Mouse (Mus musculus): ENCODE measurements at regions not wholly inside any gene's neighbourhood (a gene's known extent, or its start where the extent isn't known, plus 50 kb on each side); places are given as distances from the start of the nearest gene placed in this dataset.

DNA sequence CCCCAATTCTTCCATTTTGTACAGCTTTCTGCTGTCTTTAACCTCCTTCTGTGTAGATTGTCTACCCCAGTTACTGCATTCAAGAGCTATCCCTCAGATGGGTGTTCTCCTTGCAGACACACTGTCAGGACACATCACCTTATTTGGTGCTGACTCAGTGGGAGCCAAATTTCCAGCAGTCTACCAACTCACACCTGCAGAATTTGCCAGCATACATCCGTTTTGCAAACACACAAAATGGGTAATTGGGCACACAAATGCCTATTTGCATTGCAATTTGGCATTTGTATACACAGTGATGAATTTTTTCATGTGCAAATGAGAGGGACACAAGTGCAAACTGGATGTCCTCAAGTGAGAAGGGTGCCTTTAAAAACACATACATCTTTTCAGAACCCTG, 649.5 kb downstream of the Bcl11a start:
- Histone ChIP-seq H3K9ac (no peak overlapping the region), H3K9me3 (replicated peaks) (no peaks in the 10 kb centered on the region), H3K4me1 (no peaks in the 10 kb centered on the region), H3K36me3 (no peaks in the 10 kb centered on the region), H3K27ac (no peak overlapping the region), H3K4me2 (no peak overlapping the region), H3K27me3 (no peaks in the 10 kb centered on the region), H3K4me3 (replicated peaks) (no peak overlapping the region)
- no peak for ATAC-seq (replicated peaks; ENCODE audit: low FRiP score)
- 35% methylated on average over 1 of the region's 1 CpGs for WGBS

DNA sequence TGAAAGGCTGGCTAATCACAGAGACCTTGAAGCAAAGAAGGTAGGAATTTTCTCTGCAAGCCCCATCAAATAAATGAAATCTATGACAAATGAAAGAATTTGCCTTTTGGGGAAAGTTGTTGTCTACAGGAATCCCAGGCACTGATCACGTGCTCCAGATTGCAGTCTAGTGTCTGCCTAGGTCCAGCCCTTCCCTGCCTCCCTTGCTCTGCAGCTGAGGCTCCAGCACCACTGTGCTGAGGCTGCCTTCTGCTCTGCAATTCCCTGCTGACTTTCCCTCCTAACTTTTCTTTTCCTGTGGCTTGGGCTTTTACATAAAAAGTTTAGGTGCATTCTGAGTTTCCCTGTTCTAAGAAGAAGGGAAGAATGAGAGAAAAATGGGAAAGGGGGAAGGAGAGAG, 653.6 kb downstream of the Bcl11a start:
- H3K4me3 ChIP-seq (replicated peaks) = no peak overlapping the region
- WGBS = 4% methylated on average over 1 of the region's 1 CpGs

DNA sequence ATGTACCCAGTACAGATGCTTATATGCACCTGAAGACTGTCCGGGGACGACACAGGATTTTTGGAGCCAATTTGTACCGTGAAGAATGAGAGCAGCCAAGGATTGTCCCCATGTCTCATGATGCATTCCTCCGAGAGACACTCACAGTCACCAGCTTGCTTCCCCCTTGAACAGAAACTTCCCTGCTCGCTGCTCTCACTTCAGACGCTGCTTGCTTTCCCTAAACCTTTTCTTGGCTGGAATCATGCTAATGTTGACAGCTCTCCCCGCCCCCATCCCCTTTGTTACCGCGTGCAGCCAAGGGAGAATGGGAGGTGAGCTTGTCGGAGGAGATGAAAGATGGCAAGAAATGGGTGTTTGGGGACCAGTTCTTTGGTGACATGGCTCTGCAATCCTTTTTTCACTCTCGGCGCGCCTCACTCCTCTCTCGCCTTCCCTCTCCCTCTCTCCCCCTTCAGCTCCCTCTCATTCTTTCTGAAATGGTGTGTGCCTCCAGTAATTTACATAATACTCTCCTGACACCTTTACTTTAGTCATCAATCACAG, 661.9 kb downstream of the Bcl11a start:
- 6% methylated on average over 14 of the region's 14 CpGs for WGBS
- Histone ChIP-seq H3K9ac (0 out of 2 replicates have a peak overlapping the region, but pooled peaks have one; percentile 23), H3K9me3 (replicated peaks) (no peaks in the 10 kb centered on the region), H3K27ac (no peak overlapping the region), H3K27me3 (0 out of 2 replicates have a peak, but pooled peaks cover 5% of the 10 kb centered on the region), H3K4me2 (peak overlapping the region; percentile 59), H3K4me3 (replicated peaks) (peak overlapping the region; percentile 24), H3K36me3 (no peaks in the 10 kb centered on the region), H3K4me1 (peaks cover 8% of the 10 kb centered on the region)
- no peak for ATAC-seq (replicated peaks; ENCODE audit: low FRiP score)

More for the DNA sequence above, 653.6 kb downstream of the Bcl11a start:
- Histone ChIP-seq H3K27ac (no peak overlapping the region), H3K4me2 (no peak overlapping the region), H3K27me3 (no peaks in the 10 kb centered on the region), H3K36me3 (no peaks in the 10 kb centered on the region), H3K9me3 (replicated peaks) (no peaks in the 10 kb centered on the region), H3K9ac (no peak overlapping the region), H3K4me1 (no peaks in the 10 kb centered on the region)
- no peak for ATAC-seq (replicated peaks; ENCODE audit: low FRiP score)

DNA sequence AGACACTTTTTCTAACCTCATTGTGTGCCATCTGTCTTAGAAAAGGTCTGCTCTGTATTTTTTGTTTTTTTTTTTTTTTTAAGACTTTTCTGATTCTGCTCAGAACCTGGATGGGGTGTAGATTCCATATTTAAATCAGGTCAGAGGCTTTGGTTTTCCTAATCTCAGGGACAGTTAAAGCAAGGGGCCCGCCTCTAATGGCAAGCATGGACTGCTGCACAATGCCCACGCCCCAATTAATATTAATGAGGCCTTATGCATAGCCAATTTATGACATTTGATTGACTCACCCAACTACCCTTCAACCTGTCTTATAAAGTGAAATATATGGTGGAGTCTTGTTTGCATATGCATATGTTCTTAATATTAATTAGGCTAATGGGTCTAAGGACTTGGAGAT, 662.6 kb downstream of the Bcl11a start:
- Histone ChIP-seq H3K36me3 (no peaks in the 10 kb centered on the region), H3K9ac (no peak overlapping the region), H3K4me1 (peaks cover 8% of the 10 kb centered on the region), H3K4me3 (replicated peaks) (no peak overlapping the region), H3K27me3 (0 out of 2 replicates have a peak, but pooled peaks cover 5% of the 10 kb centered on the region), H3K9me3 (replicated peaks) (no peaks in the 10 kb centered on the region), H3K4me2 (no peak overlapping the region), H3K27ac (no peak overlapping the region)
- WGBS = 66% methylated on average over 2 of the region's 2 CpGs
- ATAC-seq (replicated peaks; ENCODE audit: low FRiP score) = no peak

DNA sequence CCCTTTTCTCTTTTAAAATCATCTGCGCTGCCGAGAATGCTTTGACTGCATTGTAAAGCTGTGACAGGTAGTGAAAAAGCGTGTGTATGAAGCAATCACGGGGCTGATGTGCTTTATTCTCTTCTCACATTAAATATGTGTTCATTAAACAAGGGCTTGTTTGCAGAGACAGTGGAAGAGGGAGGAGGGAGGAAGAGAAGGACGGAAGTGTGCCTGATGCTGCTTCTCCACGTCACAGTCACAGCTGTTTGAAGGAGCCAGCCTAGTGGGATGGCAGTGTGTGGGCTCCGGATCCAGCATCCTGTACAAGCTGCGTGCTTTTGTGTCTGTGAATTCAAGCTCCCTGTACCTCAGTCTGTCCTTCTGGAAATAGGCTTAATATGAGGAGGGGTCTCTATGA, 664.7 kb downstream of the Bcl11a start:
- H3K4me3 ChIP-seq (replicated peaks) = no peak overlapping the region
- 72% methylated on average over 8 of the region's 8 CpGs for WGBS
- ATAC-seq (replicated peaks; ENCODE audit: low FRiP score) = no peak

DNA sequence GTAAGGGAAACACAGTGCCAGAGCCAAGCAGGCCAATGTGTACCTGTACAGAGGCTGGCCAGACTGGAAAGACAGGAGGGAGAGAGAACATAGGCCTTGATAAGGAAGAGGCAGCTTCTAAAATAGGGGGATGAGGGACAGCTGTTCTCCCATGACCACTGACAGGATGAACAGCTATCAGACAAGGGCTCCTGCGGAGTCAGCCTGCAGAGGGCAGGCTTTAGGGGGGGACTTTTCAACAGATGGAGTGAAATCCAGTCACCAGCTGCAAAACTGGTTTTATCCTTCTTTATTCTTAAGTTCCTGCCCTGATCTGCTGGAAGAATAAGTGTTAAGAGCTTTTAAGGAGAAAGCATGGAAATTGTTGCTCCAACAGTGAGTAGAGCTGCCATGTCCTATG, 665.6 kb downstream of the Bcl11a start:
- H3K4me3 ChIP-seq (replicated peaks) = no peak overlapping the region
- H3K27me3 ChIP-seq = no peaks in the 10 kb centered on the region
- 63% methylated on average over 1 of the region's 1 CpGs for WGBS
- H3K27ac ChIP-seq = no peak overlapping the region
- peaks cover 10% of the 10 kb centered on the region for H3K4me1 ChIP-seq
- no peaks in the 10 kb centered on the region for H3K9me3 ChIP-seq (replicated peaks)
- no peak overlapping the region for H3K9ac ChIP-seq
- ATAC-seq (replicated peaks; ENCODE audit: low FRiP score) = no peak
- H3K4me2 ChIP-seq = no peak overlapping the region
- no peaks in the 10 kb centered on the region for H3K36me3 ChIP-seq

More for the DNA sequence above, 664.7 kb downstream of the Bcl11a start:
- Histone ChIP-seq H3K27me3 (0 out of 2 replicates have a peak, but pooled peaks cover 5% of the 10 kb centered on the region), H3K9ac (no peak overlapping the region), H3K36me3 (no peaks in the 10 kb centered on the region), H3K27ac (no peak overlapping the region), H3K9me3 (replicated peaks) (no peaks in the 10 kb centered on the region), H3K4me2 (no peak overlapping the region), H3K4me1 (peaks cover 10% of the 10 kb centered on the region)

DNA sequence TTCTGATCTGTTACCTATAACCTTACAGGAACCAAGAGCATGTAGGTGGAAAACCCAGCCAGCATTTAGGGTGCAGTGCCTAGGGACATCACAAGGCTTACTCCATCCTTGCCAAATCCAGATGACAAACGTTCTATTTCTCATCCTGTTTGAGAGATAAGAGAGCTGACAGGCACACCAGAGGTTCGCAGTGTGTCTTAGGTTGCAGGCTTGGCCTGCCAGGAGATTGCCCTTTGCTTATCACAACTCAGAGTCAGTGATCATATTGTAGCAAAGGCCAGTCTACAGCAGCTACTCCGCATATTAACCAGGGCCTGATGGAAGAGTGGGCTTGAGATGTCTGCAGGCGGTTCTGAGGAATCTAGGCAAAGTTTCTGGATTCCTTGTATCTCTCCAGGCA, 668.0 kb downstream of the Bcl11a start:
- Histone ChIP-seq H3K4me1 (0 out of 2 replicates have a peak, but pooled peaks cover 2% of the 10 kb centered on the region), H3K4me2 (no peak overlapping the region), H3K4me3 (replicated peaks) (no peak overlapping the region), H3K27ac (no peak overlapping the region), H3K9ac (no peak overlapping the region), H3K36me3 (no peaks in the 10 kb centered on the region), H3K9me3 (replicated peaks) (no peaks in the 10 kb centered on the region), H3K27me3 (no peaks in the 10 kb centered on the region)
- ATAC-seq (replicated peaks; ENCODE audit: low FRiP score) = no peak
- WGBS = 78% methylated on average over 4 of the region's 4 CpGs

DNA sequence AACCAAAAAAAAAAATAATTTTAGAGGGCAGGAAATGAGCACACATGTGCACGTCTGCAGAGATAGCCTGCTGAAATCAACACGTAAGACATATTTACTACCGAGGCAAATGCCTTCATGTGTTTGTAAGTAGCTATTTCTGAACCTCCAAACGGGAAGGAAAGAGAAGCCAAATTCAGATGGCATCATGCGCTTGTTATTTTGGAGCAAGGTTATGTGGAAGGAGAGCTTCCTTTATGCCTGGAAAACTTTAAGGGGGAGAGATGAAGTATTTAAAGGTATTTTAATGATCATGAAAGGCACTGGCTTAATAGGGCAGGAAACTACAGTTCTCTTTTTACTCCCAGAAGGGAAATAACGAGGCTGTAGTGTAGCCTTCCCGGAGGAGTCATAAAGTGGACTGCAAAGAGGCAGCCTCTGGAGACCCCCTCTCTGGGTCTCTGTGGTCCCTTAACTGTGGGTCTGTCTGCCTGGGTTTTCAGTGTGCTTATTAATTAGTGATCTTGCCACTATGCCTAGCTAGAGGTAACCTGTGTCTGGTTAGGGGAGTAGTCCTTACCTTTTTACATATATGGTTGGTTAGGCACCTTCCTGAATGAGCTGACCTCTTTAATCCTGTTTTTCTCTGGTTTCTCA, 672.4 kb downstream of the Bcl11a start:
- no peaks in the 10 kb centered on the region for H3K9me3 ChIP-seq (replicated peaks)
- no peak overlapping the region for H3K9ac ChIP-seq
- no peak for ATAC-seq (replicated peaks; ENCODE audit: low FRiP score)
- 0 out of 2 replicates have a peak, but pooled peaks cover 2% of the 10 kb centered on the region for H3K4me1 ChIP-seq
- no peak overlapping the region for H3K4me2 ChIP-seq
- no peak overlapping the region for H3K27ac ChIP-seq
- no peak overlapping the region for H3K4me3 ChIP-seq (replicated peaks)
- no peaks in the 10 kb centered on the region for H3K27me3 ChIP-seq
- 43% methylated on average over 7 of the region's 7 CpGs for WGBS
- no peaks in the 10 kb centered on the region for H3K36me3 ChIP-seq

DNA sequence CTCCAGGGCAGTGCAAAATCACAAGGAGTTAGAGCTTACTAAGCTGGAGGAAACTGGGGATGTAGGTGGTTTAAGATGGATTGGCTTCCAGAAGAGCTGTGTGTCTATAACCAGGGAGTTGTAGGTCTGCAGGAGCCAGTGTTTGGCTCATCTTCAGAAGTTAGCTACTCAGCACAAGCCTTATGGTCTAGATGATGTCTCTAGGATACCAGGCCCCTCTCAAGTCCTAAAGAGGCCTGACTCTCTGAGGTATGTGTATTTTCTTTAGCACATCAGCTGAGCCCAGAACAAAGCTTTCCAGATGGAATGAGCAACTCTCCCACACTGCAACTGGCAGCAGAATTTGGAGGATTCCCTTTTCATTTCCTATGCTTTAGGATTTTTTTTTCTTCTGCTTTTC, 680.3 kb downstream of the Bcl11a start:
- no peak for ATAC-seq (replicated peaks; ENCODE audit: low FRiP score)
- Histone ChIP-seq H3K4me2 (no peak overlapping the region), H3K27me3 (no peaks in the 10 kb centered on the region), H3K4me3 (replicated peaks) (no peak overlapping the region), H3K9me3 (replicated peaks) (no peaks in the 10 kb centered on the region), H3K36me3 (no peaks in the 10 kb centered on the region), H3K27ac (no peak overlapping the region), H3K4me1 (no peaks in the 10 kb centered on the region), H3K9ac (no peak overlapping the region)

DNA sequence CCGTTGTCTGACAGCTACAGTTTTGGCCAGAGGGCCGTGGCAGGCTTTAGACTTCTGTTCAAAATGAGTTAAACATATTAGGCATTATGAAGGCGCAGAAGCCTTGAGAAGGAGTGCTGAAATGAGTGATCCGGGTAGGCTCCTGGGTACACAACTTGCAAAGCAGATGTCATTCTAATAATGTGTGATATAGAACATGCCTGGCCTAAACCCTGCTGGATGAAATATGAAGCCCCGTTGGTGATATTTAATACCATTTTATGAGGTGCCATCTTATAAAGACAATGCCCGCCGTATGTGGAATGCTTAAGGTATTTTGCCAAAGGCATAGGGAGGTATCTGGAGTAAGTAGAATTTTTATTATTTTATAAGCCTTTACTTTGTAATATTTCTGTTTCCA, 705.6 kb downstream of the Bcl11a start:
- peaks cover 3% of the 10 kb centered on the region; the same call in 1 of the 2 replicates for H3K9me3 ChIP-seq (replicated peaks)
- 82% methylated on average over 7 of the region's 7 CpGs for WGBS
- no peak overlapping the region for H3K4me2 ChIP-seq

DNA sequence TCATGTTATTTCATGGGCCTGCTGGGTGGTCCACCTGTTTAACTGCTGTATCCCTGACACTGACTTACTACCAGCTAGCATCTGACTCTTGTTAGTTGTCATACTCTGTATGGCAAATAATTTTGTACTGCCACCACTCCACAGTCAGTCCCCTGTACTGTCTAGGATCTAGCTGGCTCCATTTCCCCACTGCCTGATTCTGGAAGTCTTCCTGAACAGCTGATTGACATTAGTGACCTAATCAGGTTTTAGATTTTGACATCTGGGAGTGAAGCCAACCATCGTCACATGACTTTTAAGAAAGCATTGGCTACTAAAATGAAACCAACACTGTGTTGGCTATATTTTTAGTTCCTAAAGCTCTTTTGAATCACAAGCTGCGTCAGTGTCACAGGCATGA, 711.3 kb downstream of the Bcl11a start:
- no peak for ATAC-seq (replicated peaks; ENCODE audit: low FRiP score)
- H3K4me3 ChIP-seq (replicated peaks) = no peak overlapping the region
- H3K36me3 ChIP-seq = no peaks in the 10 kb centered on the region
- H3K27ac ChIP-seq = no peak overlapping the region
- WGBS = 74% methylated on average over 2 of the region's 2 CpGs
- no peaks in the 10 kb centered on the region for H3K4me1 ChIP-seq
- H3K4me2 ChIP-seq = no peak overlapping the region
- H3K9me3 ChIP-seq (replicated peaks) = peaks cover 3% of the 10 kb centered on the region; the same call in 1 of the 2 replicates
- no peaks in the 10 kb centered on the region for H3K27me3 ChIP-seq
- H3K9ac ChIP-seq = no peak overlapping the region

More for the DNA sequence above, 705.6 kb downstream of the Bcl11a start:
- Histone ChIP-seq H3K4me1 (no peaks in the 10 kb centered on the region), H3K27me3 (no peaks in the 10 kb centered on the region), H3K9ac (no peak overlapping the region), H3K27ac (no peak overlapping the region), H3K36me3 (no peaks in the 10 kb centered on the region), H3K4me3 (replicated peaks) (no peak overlapping the region)
- ATAC-seq (replicated peaks; ENCODE audit: low FRiP score) = no peak

DNA sequence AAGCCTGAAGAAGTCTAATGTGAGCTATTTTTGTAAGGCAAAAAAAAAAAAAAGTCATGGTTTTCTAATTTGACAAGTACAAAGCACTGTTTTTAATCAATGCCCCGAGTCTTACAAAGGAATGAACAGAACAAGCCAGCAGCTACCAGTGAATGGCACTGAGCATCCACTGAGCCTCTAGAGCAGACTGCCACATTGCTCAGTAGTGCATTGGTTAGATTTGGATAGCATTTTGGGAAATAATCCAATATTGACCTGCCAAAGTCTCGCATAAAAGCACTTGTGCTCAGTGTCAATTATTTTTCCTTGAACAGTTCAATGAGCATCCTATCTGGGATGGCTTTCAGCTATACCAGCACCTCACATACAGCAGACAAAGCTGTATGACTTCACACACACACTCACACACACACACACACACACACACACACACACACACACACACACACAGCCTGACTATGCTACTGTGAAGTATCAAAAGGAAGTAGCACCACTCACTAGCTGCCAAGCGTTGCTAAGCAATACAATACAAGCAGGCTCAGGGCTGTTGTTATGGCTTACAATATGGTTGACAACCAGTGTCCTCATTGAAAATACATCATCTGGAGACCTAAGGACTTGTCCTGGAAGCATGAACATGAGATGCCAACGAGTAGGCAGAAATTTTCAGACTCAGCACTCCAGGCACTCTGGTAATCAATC, 717.8 kb downstream of the Bcl11a start:
- no peak for ATAC-seq (replicated peaks; ENCODE audit: low FRiP score)
- no peaks in the 10 kb centered on the region for H3K27me3 ChIP-seq
- no peaks in the 10 kb centered on the region for H3K36me3 ChIP-seq
- no peaks in the 10 kb centered on the region for H3K4me1 ChIP-seq
- H3K4me3 ChIP-seq (replicated peaks) = no peak overlapping the region
- no peak overlapping the region for H3K9ac ChIP-seq
- no peak overlapping the region for H3K4me2 ChIP-seq
- H3K27ac ChIP-seq = no peak overlapping the region
- WGBS = 77% methylated on average over 4 of the region's 4 CpGs
- H3K9me3 ChIP-seq (replicated peaks) = no peaks in the 10 kb centered on the region
